Mouse (Mus musculus) spleen, adult 2 months (tissue): ENCODE measurements at regions not wholly inside any gene's neighbourhood (a gene's known extent, or its start where the extent isn't known, plus 50 kb on each side); places are given as distances from the start of the nearest gene placed in this dataset.

Source experiments
- DNase-seq, 2 experiments: peaks; one replicate each; pipeline versions ENCODE4 v3.0.0 to v3.0.0-alpha.2; 2012 to 2021; ENCODE audit warnings: low spot score in 2 of 2, low read depth in 1 of 2
- H3K27ac ChIP-seq: fragments of 200-500 bp; 2 replicates; pipeline ENCODE4 v1.5.1; 2012; ENCODE audit warnings: low read length, inconsistent platforms; ENCODE audit not compliant: insufficient read depth
- H3K27me3 ChIP-seq: fragments of 200-500 bp; 2 replicates; pipeline ENCODE4 v1.6.1; 2012; ENCODE audit warnings: mild to moderate bottlenecking, moderate library complexity, low read length, inconsistent platforms; ENCODE audit not compliant: control insufficient read depth, insufficient read depth
- H3K36me3 ChIP-seq: fragments of 200-500 bp; 2 replicates; pipeline ENCODE4 v1.6.1; 2012; ENCODE audit warnings: mild to moderate bottlenecking, low read length, inconsistent platforms; ENCODE audit not compliant: control insufficient read depth, insufficient read depth
- H3K4me1 ChIP-seq: fragments of 200-500 bp; 2 replicates; pipeline ENCODE4 v1.6.1; 2011; ENCODE audit warnings: inconsistent platforms; ENCODE audit not compliant: control insufficient read depth, insufficient read depth, insufficient read length
- H3K4me3 ChIP-seq: fragments of 200-500 bp; 2 replicates; pipeline ENCODE4 v1.5.1; 2011; ENCODE audit warnings: mild to moderate bottlenecking, inconsistent platforms; ENCODE audit not compliant: insufficient read depth, insufficient read length; ENCODE audit errors: extremely low read depth
- CTCF ChIP-seq: fragments of 200-500 bp; IDR thresholded peaks from 2 replicates; pipeline ENCODE4 v1.5.1; 2011; ENCODE audit warnings: mild to moderate bottlenecking, inconsistent platforms; ENCODE audit not compliant: insufficient read depth, insufficient read length, insufficient replicate concordance; ENCODE audit errors: extremely low read depth
- POLR2A ChIP-seq: fragments of 200-500 bp; IDR thresholded peaks from 2 replicates; pipeline ENCODE4 v1.6.1; 2011; ENCODE audit warnings: low read depth, low read length, inconsistent platforms
- WGBS: fragments of 180-500 bp; shearing (Covaris S2); methylation state at CpG from one replicate; pipeline ENCODE4 v1.1.7; 2018; 5-methylcytosine and 5-hydroxymethylcytosine counted together

GRCm38 (mm10) chr13:6191915-6192295, 330.6 kb downstream of the Klf6 start:
- no peaks in the 10 kb centered on the region for H3K27me3 ChIP-seq
- H3K27ac ChIP-seq, result no peak overlapping the region
- no peak for DNase-seq
- WGBS, result 82% methylated on average over 5 of the region's 5 CpGs
- no peak overlapping the region for H3K4me3 ChIP-seq
- TF ChIP-seq CTCF (no peak), POLR2A (no peak)
- no peaks in the 10 kb centered on the region for H3K36me3 ChIP-seq
- H3K4me1 ChIP-seq, result no peaks in the 10 kb centered on the region

GRCm38 (mm10) chr13:6196690-6197089, 335.4 kb downstream of the Klf6 start:
- DNase-seq, result no peak
- 87% methylated on average over 5 of the region's 5 CpGs for WGBS
- H3K4me3 ChIP-seq, result no peak overlapping the region
- TF ChIP-seq CTCF, result no peak
- TF ChIP-seq POLR2A, result no peak
- no peaks in the 10 kb centered on the region for H3K27me3 ChIP-seq
- no peaks in the 10 kb centered on the region for H3K4me1 ChIP-seq
- H3K36me3 ChIP-seq, result no peaks in the 10 kb centered on the region
- H3K27ac ChIP-seq, result no peak overlapping the region

- H3K36me3 ChIP-seq, result no peaks in the 10 kb centered on the region
Measured at GRCm38 (mm10) chr13:6199107-6199506, 337.8 kb downstream of the Klf6 start.

GRCm38 (mm10) chr13:6201516-6201915, 340.2 kb downstream of the Klf6 start:
- Histone ChIP-seq H3K27ac (no peak overlapping the region), H3K4me1 (no peaks in the 10 kb centered on the region), H3K4me3 (no peak overlapping the region), H3K27me3 (no peaks in the 10 kb centered on the region), H3K36me3 (no peaks in the 10 kb centered on the region)
- no peak for TF ChIP-seq CTCF
- TF ChIP-seq POLR2A, result no peak
- WGBS, result 83% methylated on average over 1 of the region's 1 CpGs
- no peak for DNase-seq

More at GRCm38 (mm10) chr13:6199107-6199506, 337.8 kb downstream of the Klf6 start:
- TF ChIP-seq CTCF, result no peak
- TF ChIP-seq POLR2A, result no peak
- Histone ChIP-seq H3K27me3 (no peaks in the 10 kb centered on the region), H3K4me3 (no peak overlapping the region), H3K4me1 (no peaks in the 10 kb centered on the region), H3K27ac (no peak overlapping the region)
- WGBS, result 93% methylated on average over 6 of the region's 6 CpGs
- DNase-seq, result no peak

GRCm38 (mm10) chr13:6204801-6205200, 343.1 kb upstream of the Pitrm1 start:
- TF ChIP-seq CTCF (no peak), POLR2A (no peak)
- no peaks in the 10 kb centered on the region for H3K36me3 ChIP-seq
- WGBS, result 89% methylated on average over 4 of the region's 4 CpGs

GRCm38 (mm10) chr13:6212550-6212949, 335.4 kb upstream of the Pitrm1 start:
- 71% methylated on average over 2 of the region's 2 CpGs for WGBS
- Histone ChIP-seq H3K27ac (no peak overlapping the region), H3K36me3 (no peaks in the 10 kb centered on the region), H3K4me3 (no peak overlapping the region), H3K27me3 (no peaks in the 10 kb centered on the region), H3K4me1 (no peaks in the 10 kb centered on the region)
- TF ChIP-seq CTCF, result no peak
- TF ChIP-seq POLR2A, result no peak
- DNase-seq, result no peak

More at GRCm38 (mm10) chr13:6204801-6205200, 343.1 kb upstream of the Pitrm1 start:
- H3K27me3 ChIP-seq, result no peaks in the 10 kb centered on the region
- H3K27ac ChIP-seq, result no peak overlapping the region
- no peaks in the 10 kb centered on the region for H3K4me1 ChIP-seq
- no peak for DNase-seq
- H3K4me3 ChIP-seq, result no peak overlapping the region

GRCm38 (mm10) chr13:6214189-6214588, 333.8 kb upstream of the Pitrm1 start:
- H3K27ac ChIP-seq, result no peak overlapping the region
- TF ChIP-seq POLR2A (no peak), CTCF (no peak)
- H3K36me3 ChIP-seq, result no peaks in the 10 kb centered on the region
- no peaks in the 10 kb centered on the region for H3K4me1 ChIP-seq
- DNase-seq, result no peak
- H3K27me3 ChIP-seq, result no peaks in the 10 kb centered on the region
- no peak overlapping the region for H3K4me3 ChIP-seq
- 86% methylated on average over 2 of the region's 2 CpGs for WGBS
